Mouse (Mus musculus) ES-Bruce4 (cell line): Measurements from ENCODE around the gene Med14. TPM values are rescaled to one million over a fixed set of nuclear protein-coding genes. Genes with fewer than 3 reads are reported as not detected.

Experiments used
- H3K27ac ChIP-seq: 2 replicates; pipeline ENCODE4 v1.5.1; 2012; ENCODE audit warnings: low read length, inconsistent platforms; ENCODE audit not compliant: insufficient read depth
- H3K27me3 ChIP-seq: 2 replicates; pipeline ENCODE4 v1.6.1; 2012; ENCODE audit warnings: mild to moderate bottlenecking, low read length, inconsistent platforms; ENCODE audit not compliant: control insufficient read depth, poor library complexity, insufficient read depth, severe bottlenecking
- H3K36me3 ChIP-seq: 2 replicates; pipeline ENCODE4 v1.6.1; 2012; ENCODE audit warnings: inconsistent platforms, mild to moderate bottlenecking, low read length, moderate library complexity; ENCODE audit not compliant: control insufficient read depth, poor library complexity, insufficient read depth, severe bottlenecking
- H3K4me1 ChIP-seq: one replicate; pipeline ENCODE4 v1.8.1; 2011; ENCODE audit warnings: low read length; ENCODE audit not compliant: control insufficient read depth, insufficient read depth
- H3K4me3 ChIP-seq: 2 replicates; pipeline ENCODE4 v1.5.1; 2011; ENCODE audit warnings: low read depth, mild to moderate bottlenecking, low read length
- H3K9ac ChIP-seq: 2 replicates; pipeline ENCODE4 v1.6.1; 2012; ENCODE audit warnings: low read depth, mild to moderate bottlenecking, inconsistent platforms; ENCODE audit not compliant: poor library complexity, severe bottlenecking
- H3K9me3 ChIP-seq: replicated peaks from 2 replicates; pipeline ENCODE4 v1.6.1; 2012; ENCODE audit warnings: mild to moderate bottlenecking, low read length, inconsistent platforms; ENCODE audit not compliant: control insufficient read depth, poor library complexity, insufficient read depth, severe bottlenecking
- CTCF ChIP-seq: IDR thresholded peaks from one replicate; pipeline ENCODE4 v1.8.1; 2011; ENCODE audit warnings: low read depth, low read length
- EP300 ChIP-seq: IDR thresholded peaks from 2 replicates; pipeline ENCODE4 v1.6.1; 2011; ENCODE audit warnings: low read depth, low read length; ENCODE audit not compliant: insufficient read depth
- POLR2A ChIP-seq: IDR thresholded peaks from one replicate; pipeline ENCODE4 v1.8.1; 2011; ENCODE audit warnings: low read length; ENCODE audit not compliant: insufficient read depth
- polyA plus RNA-seq: library from polyadenylated mRNA; stranded (reverse); fragments of >200 nt; gene quantifications from 2 replicates; pipeline ENCODE4 v1.2.4, GENCODE M21; 2011; ENCODE audit warnings: low read depth; ENCODE audit not compliant: missing spikeins, insufficient read depth, insufficient read length

Gene Med14
- polyA plus RNA-seq: 43.9 and 46.2 TPM in 2 replicates

DNA sequence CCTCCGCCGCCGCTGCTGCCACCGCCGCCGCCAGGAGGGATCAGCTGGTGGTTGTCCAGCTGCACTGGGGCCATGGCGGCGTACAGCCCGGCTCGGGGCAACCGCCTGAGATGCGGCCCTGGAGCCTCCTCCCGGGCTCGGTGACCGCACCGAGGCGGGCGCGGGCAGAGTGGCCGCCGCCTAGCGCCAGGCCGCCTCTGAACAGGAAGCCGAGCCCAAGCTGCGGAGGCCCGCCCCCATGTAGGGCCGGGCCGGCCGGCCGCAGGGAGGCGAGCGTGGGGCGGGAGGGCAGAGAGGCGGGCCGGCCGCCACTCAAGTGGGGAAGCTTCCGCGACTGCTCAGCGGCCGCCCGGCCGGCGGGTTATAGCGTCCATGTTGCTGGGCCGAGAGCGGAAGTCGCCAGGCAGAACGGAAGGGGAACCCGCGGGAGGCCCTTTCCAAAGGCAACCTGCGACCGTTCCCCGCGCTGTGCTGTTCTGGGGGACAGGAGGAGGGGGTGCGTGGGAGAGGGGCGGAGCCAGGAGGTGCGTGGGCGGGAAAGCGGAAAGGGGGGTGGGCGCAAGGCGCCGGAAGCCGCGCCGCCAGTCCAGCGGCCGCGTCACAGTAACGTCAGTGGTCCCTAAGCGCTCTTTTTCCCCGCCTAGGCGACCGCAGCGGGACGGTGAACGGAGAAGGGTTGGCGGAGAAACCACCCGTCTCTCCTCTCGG is at the start of gene Med14:
Gene Med14, minus strand, starts transcription at position 448 of the 708 bp plus-strand sequence.
- Histone ChIP-seq H3K4me1 (no peaks in the 10 kb centered on the region), H3K27ac (peak within 1 kb of the TSS; percentile 74), H3K9me3 (no peaks in the 10 kb centered on the region), H3K9ac (peak within 1 kb of the TSS; percentile 86), H3K27me3 (no peaks in the 10 kb centered on the region), H3K36me3 (no peaks in the 10 kb centered on the region), H3K4me3 (peak within 1 kb of the TSS; percentile 78)
- TF ChIP-seq CTCF (no peak), POLR2A (no peak), EP300 (no peak)

DNA sequence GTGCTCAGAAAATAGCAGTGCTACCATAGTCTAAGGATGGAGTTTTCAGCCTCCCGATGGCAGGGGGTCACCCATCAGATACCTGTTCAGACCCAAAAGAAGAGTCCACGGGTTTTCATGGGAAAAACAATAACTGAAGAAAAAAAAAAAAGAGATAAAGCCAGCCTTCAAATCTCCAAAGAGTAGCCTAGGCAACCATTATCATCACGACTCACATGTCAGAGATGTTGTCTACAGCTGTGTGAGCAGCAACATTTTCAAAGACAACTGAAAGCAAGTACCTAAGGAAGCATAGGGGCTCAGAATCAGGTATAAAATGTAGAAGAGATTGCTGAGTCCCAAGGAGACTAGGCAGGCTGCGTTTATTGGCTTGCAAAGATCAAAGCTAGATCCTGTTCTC is 38.7 kb upstream of the Med14 start:
- no peak overlapping the region for H3K9ac ChIP-seq
- H3K4me1 ChIP-seq: no peaks in the 10 kb centered on the region
- no peaks in the 10 kb centered on the region for H3K27me3 ChIP-seq
- no peaks in the 10 kb centered on the region for H3K9me3 ChIP-seq
- no peak overlapping the region for H3K27ac ChIP-seq
- no peak for TF ChIP-seq CTCF
- no peak for TF ChIP-seq EP300
- TF ChIP-seq POLR2A: no peak
- no peak overlapping the region for H3K4me3 ChIP-seq
- no peaks in the 10 kb centered on the region for H3K36me3 ChIP-seq

DNA sequence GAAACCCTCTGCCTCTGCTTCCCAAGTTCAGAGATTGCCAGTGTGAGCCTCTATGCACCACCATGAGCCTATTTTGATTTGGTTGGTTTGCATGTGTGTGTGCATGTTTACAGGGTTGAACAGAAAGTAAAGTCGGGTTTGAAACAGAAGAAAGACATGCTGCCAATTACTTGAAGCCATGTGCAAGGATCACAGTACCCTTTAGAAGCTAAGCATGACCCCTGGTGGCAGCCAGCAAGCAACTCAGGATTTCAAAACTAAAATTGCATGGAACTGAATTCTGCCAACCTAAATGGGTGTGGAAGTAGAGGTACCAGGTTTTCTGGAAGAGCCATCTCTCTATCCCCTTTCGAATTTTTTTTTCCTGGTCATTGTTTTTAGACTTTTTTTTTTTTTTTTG is 33.0 kb upstream of the Med14 start:
- no peak overlapping the region for H3K9ac ChIP-seq
- no peaks in the 10 kb centered on the region for H3K36me3 ChIP-seq
- no peaks in the 10 kb centered on the region for H3K4me1 ChIP-seq

DNA sequence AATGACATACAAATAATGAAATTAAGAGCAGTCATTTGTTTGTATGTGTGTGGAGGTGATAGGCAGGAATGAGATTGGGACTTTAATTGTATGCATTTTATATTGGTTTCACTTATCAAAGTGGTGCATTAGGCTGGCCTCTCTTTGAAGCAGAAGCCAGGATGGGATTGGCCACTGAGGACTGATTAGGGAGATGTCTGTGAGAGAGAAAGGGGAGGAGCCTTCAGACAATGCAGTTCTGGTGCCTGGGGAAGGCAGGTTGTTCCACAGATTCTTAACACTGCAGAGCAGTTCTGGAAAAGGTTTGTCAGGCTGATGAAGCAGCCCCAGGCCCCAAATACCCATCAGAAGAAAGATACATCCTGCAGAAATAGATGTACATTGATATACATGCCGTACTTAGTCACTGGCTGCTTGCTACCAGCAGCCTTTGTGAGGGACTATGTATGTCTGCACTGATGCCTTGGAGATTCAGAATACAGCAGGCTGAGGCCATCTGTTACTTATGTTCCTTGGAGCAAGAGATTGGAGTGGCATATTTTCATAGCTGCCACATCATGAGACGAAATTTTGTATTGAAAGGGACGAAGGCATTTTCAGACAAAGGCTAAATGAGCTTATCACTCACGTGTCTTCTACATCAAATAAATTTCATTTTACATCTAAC is 29.9 kb upstream of the Med14 start:
- Histone ChIP-seq H3K36me3 (no peaks in the 10 kb centered on the region), H3K27ac (no peak overlapping the region), H3K9me3 (no peaks in the 10 kb centered on the region; the same call in 1 of the 2 replicates), H3K27me3 (no peaks in the 10 kb centered on the region), H3K4me3 (no peak overlapping the region), H3K9ac (no peak overlapping the region), H3K4me1 (no peaks in the 10 kb centered on the region)
- TF ChIP-seq POLR2A: no peak
- no peak for TF ChIP-seq CTCF
- no peak for TF ChIP-seq EP300

More for the DNA sequence above, 33.0 kb upstream of the Med14 start:
- TF ChIP-seq EP300 (no peak), CTCF (no peak), POLR2A (no peak)
- H3K27me3 ChIP-seq: no peaks in the 10 kb centered on the region
- H3K27ac ChIP-seq: no peak overlapping the region
- H3K9me3 ChIP-seq: no peaks in the 10 kb centered on the region
- no peak overlapping the region for H3K4me3 ChIP-seq

DNA sequence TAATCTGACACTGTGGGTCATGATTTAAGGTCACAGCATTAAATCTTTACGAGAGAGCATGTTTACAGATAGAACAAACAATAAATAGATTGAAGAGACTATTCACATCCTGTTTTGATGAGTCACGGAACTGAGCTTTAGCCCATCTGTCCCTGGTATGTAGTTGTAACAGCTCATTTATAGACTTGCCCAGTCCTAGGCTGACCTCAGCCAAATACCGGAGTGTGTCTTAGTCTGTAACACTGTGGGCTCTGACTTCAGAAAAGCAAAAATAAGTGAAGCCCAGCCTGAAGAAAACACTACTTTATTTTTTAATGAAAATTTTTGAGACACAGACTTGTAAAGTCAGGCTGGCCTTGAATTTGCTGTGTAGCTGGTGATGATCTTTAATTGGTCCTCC is 11.4 kb upstream of the Med14 start:
- Histone ChIP-seq H3K4me3 (no peak overlapping the region), H3K27me3 (no peaks in the 10 kb centered on the region), H3K27ac (no peak overlapping the region), H3K9ac (no peak overlapping the region), H3K4me1 (peaks cover 1% of the 10 kb centered on the region), H3K36me3 (no peaks in the 10 kb centered on the region), H3K9me3 (no peaks in the 10 kb centered on the region)
- no peak for TF ChIP-seq POLR2A
- TF ChIP-seq CTCF: no peak
- no peak for TF ChIP-seq EP300

DNA sequence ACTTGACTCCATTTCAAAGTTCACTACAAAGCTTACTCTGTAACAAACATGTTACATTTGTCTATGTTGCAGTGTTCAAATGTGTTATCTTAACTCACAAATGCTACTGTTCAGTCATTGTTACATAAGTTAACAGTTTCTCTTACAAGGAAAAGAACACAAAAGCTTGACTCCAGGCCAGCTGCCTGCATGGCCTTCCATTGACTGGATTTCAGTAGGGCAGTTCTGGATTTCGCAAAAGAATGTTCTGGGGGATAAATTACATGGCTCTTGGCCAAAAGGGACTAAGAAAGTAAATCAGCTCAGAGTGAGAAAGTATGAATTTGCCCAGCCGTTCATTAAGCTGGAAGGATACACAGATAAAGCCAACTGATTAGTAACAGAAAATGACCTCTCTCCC is 9.7 kb upstream of the Med14 start:
- H3K27ac ChIP-seq: no peak overlapping the region

More for the DNA sequence above, 9.7 kb upstream of the Med14 start:
- H3K36me3 ChIP-seq: no peaks in the 10 kb centered on the region
- TF ChIP-seq POLR2A (no peak), CTCF (no peak), EP300 (no peak)
- H3K9me3 ChIP-seq: no peaks in the 10 kb centered on the region
- H3K27me3 ChIP-seq: no peaks in the 10 kb centered on the region
- H3K4me1 ChIP-seq: peaks cover 1% of the 10 kb centered on the region
- H3K4me3 ChIP-seq: no peak overlapping the region
- H3K9ac ChIP-seq: no peak overlapping the region
